Mouse (Mus musculus): ENCODE results near the gene Spag7. TPM values are rescaled to one million over a fixed set of nuclear protein-coding genes. Genes with fewer than 3 reads are reported as not detected.
A peak's percentile ranks its signal among the peaks of the same experiment; 100 is the strongest.

Gene Spag7
- polyA plus RNA-seq, 1 experiment from 2014 or later, result 72.4 TPM

GRCm38 (mm10) chr11:70699722-70700556 lies 30.7 kb upstream of the Spag7 start, which contains the start of the genes Inca1 and Kif1c:
Gene Inca1, minus strand, starts transcription at chr11:70700155.
Gene Kif1c, plus strand, starts transcription at chr11:70700548.
- DNase-seq (peak; percentile 92), ATAC-seq (ENCODE audit: low read depth) (peak; percentile 92)
- Histone ChIP-seq H3K9me3 (replicated peaks) (no peaks in the 10 kb centered on the region), H3K27ac (peak within 1 kb of the TSS; percentile 74), H3K4me1 (replicated peaks) (peaks cover 36% of the 10 kb centered on the region), H3K4me3 (replicated peaks) (peak within 1 kb of the TSS; percentile 76), H3K4me2 (peak within 1 kb of the TSS; percentile 96), H3K9ac (peak within 1 kb of the TSS; percentile 84), H3K36me3 (peaks cover 14% of the 10 kb centered on the region), H3K27me3 (peaks cover 41% of the 10 kb centered on the region)
- 1% methylated on average over 62 of the region's 69 CpGs for WGBS (ENCODE audit: insufficient replicate concordance)

GRCm38 (mm10) chr11:70699051-70699450 lies 29.8 kb upstream of the Spag7 start:
- WGBS (ENCODE audit: insufficient replicate concordance), result 53% methylated on average over 2 of the region's 2 CpGs
- peaks cover 41% of the 10 kb centered on the region for H3K27me3 ChIP-seq
- DNase-seq, result no peak
- H3K36me3 ChIP-seq, result peaks cover 5% of the 10 kb centered on the region
- H3K27ac ChIP-seq, result no peak overlapping the region
- no peak overlapping the region for H3K9ac ChIP-seq
- ATAC-seq (ENCODE audit: low read depth), result no peak
- H3K4me1 ChIP-seq (replicated peaks), result peaks cover 36% of the 10 kb centered on the region
- no peak overlapping the region for H3K4me2 ChIP-seq
- no peaks in the 10 kb centered on the region for H3K9me3 ChIP-seq (replicated peaks)
- no peak overlapping the region for H3K4me3 ChIP-seq (replicated peaks)

- 54% methylated on average over 3 of the region's 3 CpGs for WGBS (ENCODE audit: insufficient replicate concordance)
- no peak for DNase-seq
- no peak for ATAC-seq (ENCODE audit: low read depth)
- no peak overlapping the region for H3K27ac ChIP-seq
- H3K9ac ChIP-seq, result no peak overlapping the region
- H3K9me3 ChIP-seq (replicated peaks), result no peaks in the 10 kb centered on the region
- H3K27me3 ChIP-seq, result peaks cover 46% of the 10 kb centered on the region
- H3K4me2 ChIP-seq, result no peak overlapping the region
- H3K36me3 ChIP-seq, result no peaks in the 10 kb centered on the region
- H3K4me3 ChIP-seq (replicated peaks), result no peak overlapping the region
- peaks cover 28% of the 10 kb centered on the region for H3K4me1 ChIP-seq (replicated peaks)
These were observed 28.2 kb upstream of the Spag7 start for GRCm38 (mm10) chr11:70697376-70697775.

- Histone ChIP-seq H3K36me3 (no peaks in the 10 kb centered on the region), H3K9me3 (replicated peaks) (no peaks in the 10 kb centered on the region), H3K27me3 (peaks cover 27% of the 10 kb centered on the region), H3K27ac (no peak overlapping the region), H3K9ac (no peak overlapping the region), H3K4me1 (replicated peaks) (peaks cover 5% of the 10 kb centered on the region), H3K4me2 (no peak overlapping the region), H3K4me3 (replicated peaks) (no peak overlapping the region)
- ATAC-seq (ENCODE audit: low read depth) (no peak), DNase-seq (no peak)
- 42% methylated on average over 3 of the region's 3 CpGs for WGBS (ENCODE audit: insufficient replicate concordance)
These were observed 24.3 kb upstream of the Spag7 start for GRCm38 (mm10) chr11:70693504-70693903.

- Histone ChIP-seq H3K4me2 (no peak overlapping the region), H3K9ac (no peak overlapping the region), H3K4me3 (replicated peaks) (no peak overlapping the region), H3K27me3 (peaks cover 8% of the 10 kb centered on the region; the same call in 1 of the 2 replicates), H3K36me3 (no peaks in the 10 kb centered on the region), H3K9me3 (replicated peaks) (no peaks in the 10 kb centered on the region), H3K27ac (no peak overlapping the region), H3K4me1 (replicated peaks) (peaks cover 28% of the 10 kb centered on the region)
- ATAC-seq (ENCODE audit: low read depth), result no peak
- WGBS (ENCODE audit: insufficient replicate concordance), result 51% methylated on average over 4 of the region's 4 CpGs
- DNase-seq, result no peak
These were observed 20.4 kb upstream of the Spag7 start for GRCm38 (mm10) chr11:70689578-70689977.

- H3K27ac ChIP-seq, result peak overlapping the region; percentile 74
- peak overlapping the region; percentile 96 for H3K4me2 ChIP-seq
- peaks cover 10% of the 10 kb centered on the region for H3K36me3 ChIP-seq
- ATAC-seq (ENCODE audit: low read depth) (no peak), DNase-seq (no peak)
- H3K9me3 ChIP-seq (replicated peaks), result no peaks in the 10 kb centered on the region
- WGBS (ENCODE audit: insufficient replicate concordance), result 36% methylated on average over 8 of the region's 8 CpGs
- peaks cover 28% of the 10 kb centered on the region for H3K4me1 ChIP-seq (replicated peaks)
- H3K27me3 ChIP-seq, result 0 out of 2 replicates have a peak, but pooled peaks cover 3% of the 10 kb centered on the region
- peak overlapping the region; percentile 81 for H3K4me3 ChIP-seq (replicated peaks)
- peak overlapping the region; percentile 87 for H3K9ac ChIP-seq
These were observed 19.2 kb upstream of the Spag7 start for GRCm38 (mm10) chr11:70688372-70688771.

GRCm38 (mm10) chr11:70687601-70688199 lies 18.5 kb upstream of the Spag7 start, which contains the start of gene Camta2:
Gene Camta2, minus strand, starts transcription at chr11:70688105.
- Histone ChIP-seq H3K4me2 (peak within 1 kb of the TSS; percentile 96), H3K9ac (peak within 1 kb of the TSS; percentile 87), H3K9me3 (replicated peaks) (no peaks in the 10 kb centered on the region), H3K27me3 (0 out of 2 replicates have a peak, but pooled peaks cover 3% of the 10 kb centered on the region), H3K27ac (peak within 1 kb of the TSS; percentile 74), H3K4me3 (replicated peaks) (peak within 1 kb of the TSS; percentile 81), H3K36me3 (peaks cover 15% of the 10 kb centered on the region), H3K4me1 (replicated peaks) (peaks cover 30% of the 10 kb centered on the region)
- ATAC-seq (ENCODE audit: low read depth), result peak; percentile 71
- WGBS (ENCODE audit: insufficient replicate concordance), result 0% methylated on average over 53 of the region's 55 CpGs
- peak; percentile 70 for DNase-seq

- Histone ChIP-seq H3K4me2 (peak overlapping the region; percentile 96), H3K4me1 (replicated peaks) (peaks cover 36% of the 10 kb centered on the region), H3K4me3 (replicated peaks) (peak overlapping the region; percentile 81), H3K9me3 (replicated peaks) (no peaks in the 10 kb centered on the region), H3K27me3 (0 out of 2 replicates have a peak, but pooled peaks cover 3% of the 10 kb centered on the region), H3K36me3 (peaks cover 18% of the 10 kb centered on the region), H3K27ac (peak overlapping the region; percentile 74), H3K9ac (peak overlapping the region; percentile 87)
- DNase-seq (no peak), ATAC-seq (ENCODE audit: low read depth) (peak; percentile 29)
- 2% methylated on average over 16 of the region's 16 CpGs for WGBS (ENCODE audit: insufficient replicate concordance)
These were observed 17.8 kb upstream of the Spag7 start for GRCm38 (mm10) chr11:70686901-70687566.

- peaks cover 51% of the 10 kb centered on the region for H3K4me1 ChIP-seq (replicated peaks)
- ATAC-seq (ENCODE audit: low read depth) (no peak), DNase-seq (no peak)
- H3K4me2 ChIP-seq, result no peak overlapping the region
- H3K27ac ChIP-seq, result no peak overlapping the region
- H3K9me3 ChIP-seq (replicated peaks), result no peaks in the 10 kb centered on the region
- H3K27me3 ChIP-seq, result no peaks in the 10 kb centered on the region
- WGBS (ENCODE audit: insufficient replicate concordance), result 72% methylated on average over 5 of the region's 5 CpGs
- no peak overlapping the region for H3K9ac ChIP-seq
- H3K36me3 ChIP-seq, result peaks cover 30% of the 10 kb centered on the region
- H3K4me3 ChIP-seq (replicated peaks), result no peak overlapping the region
These were observed 14.4 kb upstream of the Spag7 start for GRCm38 (mm10) chr11:70683640-70684039.

GRCm38 (mm10) chr11:70681897-70682581 lies 12.8 kb upstream of the Spag7 start:
- Histone ChIP-seq H3K9ac (no peak overlapping the region), H3K36me3 (peaks cover 30% of the 10 kb centered on the region), H3K4me1 (replicated peaks) (peaks cover 42% of the 10 kb centered on the region), H3K4me3 (replicated peaks) (no peak overlapping the region), H3K27me3 (no peaks in the 10 kb centered on the region), H3K27ac (peak overlapping the region; percentile 24), H3K9me3 (replicated peaks) (no peaks in the 10 kb centered on the region), H3K4me2 (no peak overlapping the region)
- WGBS (ENCODE audit: insufficient replicate concordance), result 51% methylated on average over 11 of the region's 11 CpGs
- DNase-seq (no peak), ATAC-seq (ENCODE audit: low read depth) (peak; percentile 15; the same call in 1 of the 2 replicates)
